Mouse (Mus musculus): ENCODE data around the gene Shkbp1. TPM values are rescaled to one million over a fixed set of nuclear protein-coding genes. Genes with fewer than 3 reads are reported as not detected.
A peak's percentile ranks its signal among the peaks of the same experiment; 100 is the strongest.

The Shkbp1 gene
- polyA plus RNA-seq, 1 experiment from 2014 or later, result 68.6 TPM

GRCm38 (mm10) chr7:27329981-27330380 lies 25.8 kb downstream of the Shkbp1 start:
- Histone ChIP-seq H3K9me3 (no peaks in the 10 kb centered on the region), H3K27me3 (replicated peaks) (peaks cover 99% of the 10 kb centered on the region), H3K4me2 (replicated peaks) (peak overlapping the region; percentile 63; the same call in 1 of the 2 replicates), H3K4me3 (no peak overlapping the region), H3K9ac (no peak overlapping the region), H3K4me1 (peaks cover 47% of the 10 kb centered on the region), H3K27ac (no peak overlapping the region), H3K36me3 (no peaks in the 10 kb centered on the region)
- 26% methylated on average over 17 of the region's 17 CpGs for WGBS
- ATAC-seq (ENCODE audit: low FRiP score, low read depth), result no peak

DNA sequence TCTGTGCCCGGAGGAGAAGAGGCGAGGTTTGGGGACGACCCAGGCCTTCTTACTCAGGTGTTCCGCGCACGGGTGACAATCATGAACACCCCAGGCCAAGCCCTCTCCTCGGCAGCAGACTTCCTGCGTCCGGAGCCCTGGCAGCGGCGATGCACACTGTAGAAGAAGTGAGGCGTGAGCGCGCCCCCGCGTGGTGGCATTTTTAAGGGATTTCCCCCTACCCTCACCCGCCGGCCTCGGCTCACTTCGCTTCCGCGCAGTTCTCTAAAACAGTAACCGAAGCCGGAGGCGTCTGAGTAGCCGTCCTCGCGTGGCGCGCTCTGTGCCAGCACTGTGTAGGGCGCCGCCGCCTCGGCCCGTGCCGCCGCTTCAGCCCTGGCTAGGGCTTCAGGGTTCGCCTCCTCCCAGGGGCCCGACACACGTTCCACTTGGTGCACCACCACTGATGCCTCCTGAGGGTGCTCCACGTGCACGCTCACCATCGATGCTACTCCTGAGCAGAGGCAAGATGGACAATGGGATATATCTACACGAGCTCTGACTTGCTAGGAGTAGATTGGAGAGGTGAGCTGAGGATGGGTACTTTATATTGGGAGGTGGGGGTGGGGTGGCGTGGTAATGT lies 26.4 kb downstream of the Shkbp1 start:
- H3K4me3 ChIP-seq, result 0 out of 2 replicates have a peak overlapping the region, but pooled peaks have one; percentile 21
- ATAC-seq (ENCODE audit: low FRiP score, low read depth), result peak; percentile 12; the same call in 1 of the 2 replicates
- no peak overlapping the region for H3K9ac ChIP-seq

GRCm38 (mm10) chr7:27328648-27329047 lies 27.2 kb downstream of the Shkbp1 start:
- H3K4me2 ChIP-seq (replicated peaks), result no peak overlapping the region
- no peak for ATAC-seq (ENCODE audit: low FRiP score, low read depth)
- H3K27ac ChIP-seq, result no peak overlapping the region
- H3K4me3 ChIP-seq, result no peak overlapping the region
- no peaks in the 10 kb centered on the region for H3K9me3 ChIP-seq
- no peaks in the 10 kb centered on the region for H3K36me3 ChIP-seq
- H3K9ac ChIP-seq, result no peak overlapping the region
- WGBS, result 38% methylated on average over 16 of the region's 16 CpGs
- peaks cover 35% of the 10 kb centered on the region for H3K4me1 ChIP-seq
- H3K27me3 ChIP-seq (replicated peaks), result peaks cover 99% of the 10 kb centered on the region

More for the DNA sequence above, 26.4 kb downstream of the Shkbp1 start:
- H3K4me2 ChIP-seq (replicated peaks), result peak overlapping the region; percentile 54
- WGBS, result 4% methylated on average over 45 of the region's 45 CpGs
- no peak overlapping the region for H3K27ac ChIP-seq
- peaks cover 99% of the 10 kb centered on the region for H3K27me3 ChIP-seq (replicated peaks)
- H3K4me1 ChIP-seq, result peaks cover 43% of the 10 kb centered on the region
- H3K9me3 ChIP-seq, result no peaks in the 10 kb centered on the region
- no peaks in the 10 kb centered on the region for H3K36me3 ChIP-seq

DNA sequence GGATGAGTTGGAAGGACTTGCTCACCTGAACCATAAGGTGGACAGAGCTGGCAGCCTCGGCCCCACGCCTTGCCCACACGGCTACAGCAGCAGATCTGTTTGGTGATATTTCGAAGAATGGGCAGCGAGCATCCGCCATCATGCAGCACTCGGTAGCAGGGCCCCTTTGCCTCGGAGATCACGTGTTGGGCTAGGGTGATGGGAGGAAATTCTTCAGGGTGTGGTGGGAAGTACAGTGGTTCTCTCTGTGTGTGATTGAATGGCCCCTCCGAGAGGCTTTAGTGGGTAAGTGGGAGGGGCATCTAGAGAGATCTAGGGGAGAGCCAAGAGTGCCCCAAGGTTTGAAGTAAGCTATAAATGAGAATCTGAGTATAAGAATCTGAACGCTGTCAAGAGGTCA lies 27.7 kb downstream of the Shkbp1 start:
- no peak overlapping the region for H3K27ac ChIP-seq
- H3K4me2 ChIP-seq (replicated peaks), result no peak overlapping the region
- ATAC-seq (ENCODE audit: low FRiP score, low read depth), result no peak
- H3K9me3 ChIP-seq, result no peaks in the 10 kb centered on the region
- H3K4me1 ChIP-seq, result peaks cover 31% of the 10 kb centered on the region
- WGBS, result 87% methylated on average over 11 of the region's 11 CpGs
- no peaks in the 10 kb centered on the region for H3K36me3 ChIP-seq
- H3K27me3 ChIP-seq (replicated peaks), result peaks cover 99% of the 10 kb centered on the region
- no peak overlapping the region for H3K4me3 ChIP-seq
- H3K9ac ChIP-seq, result no peak overlapping the region

DNA sequence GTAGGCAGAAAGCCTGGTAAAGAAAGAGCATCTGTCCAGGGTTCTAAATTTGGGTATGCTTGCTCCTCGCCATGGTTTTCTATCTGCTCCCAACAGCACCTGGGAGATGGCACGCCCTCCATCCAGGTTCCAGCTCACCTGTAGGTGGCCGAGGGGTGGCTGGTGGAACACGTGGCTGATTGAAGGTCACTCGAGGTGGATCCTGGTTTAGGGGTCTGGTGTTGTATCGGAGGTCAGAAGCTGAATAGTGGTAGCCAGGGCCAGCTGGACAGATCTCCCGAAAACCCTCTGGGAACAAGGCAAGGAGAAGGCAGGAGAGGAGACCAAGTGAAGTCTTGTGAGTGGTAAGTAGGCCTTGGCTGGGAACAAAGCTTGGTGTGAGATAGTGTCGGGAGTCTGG lies 28.3 kb downstream of the Shkbp1 start:
- H3K4me1 ChIP-seq, result peaks cover 24% of the 10 kb centered on the region
- no peak for ATAC-seq (ENCODE audit: low FRiP score, low read depth)
- peaks cover 99% of the 10 kb centered on the region for H3K27me3 ChIP-seq (replicated peaks)
- 90% methylated on average over 8 of the region's 8 CpGs for WGBS
- no peaks in the 10 kb centered on the region for H3K9me3 ChIP-seq
- H3K4me3 ChIP-seq, result no peak overlapping the region
- H3K4me2 ChIP-seq (replicated peaks), result no peak overlapping the region
- H3K27ac ChIP-seq, result no peak overlapping the region
- H3K36me3 ChIP-seq, result no peaks in the 10 kb centered on the region
- no peak overlapping the region for H3K9ac ChIP-seq

GRCm38 (mm10) chr7:27326101-27326880 lies 29.5 kb downstream of the Shkbp1 start:
- ATAC-seq (ENCODE audit: low FRiP score, low read depth), result no peak
- WGBS, result 33% methylated on average over 34 of the region's 34 CpGs
- Histone ChIP-seq H3K4me2 (replicated peaks) (peak overlapping the region; percentile 51), H3K9me3 (no peaks in the 10 kb centered on the region), H3K27ac (no peak overlapping the region), H3K4me1 (peaks cover 22% of the 10 kb centered on the region), H3K4me3 (0 out of 2 replicates have a peak overlapping the region, but pooled peaks have one; percentile 11), H3K9ac (no peak overlapping the region), H3K27me3 (replicated peaks) (peaks cover 95% of the 10 kb centered on the region), H3K36me3 (no peaks in the 10 kb centered on the region)

DNA sequence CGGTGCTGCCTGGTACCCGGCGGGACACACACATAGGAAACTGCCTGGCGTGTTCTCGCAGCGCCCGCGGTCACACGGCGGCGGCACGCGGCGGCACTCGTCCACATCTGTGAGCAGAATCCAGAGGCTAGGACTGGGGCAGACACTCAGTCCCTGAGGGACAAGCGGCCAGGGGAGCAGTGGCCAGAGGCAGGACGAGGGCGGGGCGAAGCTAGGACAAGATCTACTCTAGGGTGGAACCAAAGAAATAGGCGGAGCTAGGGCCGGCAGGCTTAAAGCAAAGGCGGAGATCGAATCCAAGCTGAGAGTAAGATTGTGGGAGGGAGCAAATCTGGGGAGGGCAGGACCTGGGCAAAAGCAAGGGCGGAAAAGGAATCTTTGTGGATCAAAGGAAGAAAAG lies 30.1 kb downstream of the Shkbp1 start:
- WGBS, result under 1% methylated on average over 24 of the region's 24 CpGs
- Histone ChIP-seq H3K36me3 (no peaks in the 10 kb centered on the region), H3K9ac (no peak overlapping the region), H3K27ac (no peak overlapping the region), H3K4me1 (peaks cover 18% of the 10 kb centered on the region), H3K27me3 (replicated peaks) (peaks cover 89% of the 10 kb centered on the region), H3K9me3 (no peaks in the 10 kb centered on the region), H3K4me2 (replicated peaks) (peak overlapping the region; percentile 51), H3K4me3 (0 out of 2 replicates have a peak overlapping the region, but pooled peaks have one; percentile 11)
- ATAC-seq (ENCODE audit: low FRiP score, low read depth), result peak; percentile 5; the same call in 1 of the 2 replicates

- no peak overlapping the region for H3K27ac ChIP-seq
- ATAC-seq (ENCODE audit: low FRiP score, low read depth), result no peak
- 45% methylated on average over 18 of the region's 20 CpGs for WGBS
- H3K4me3 ChIP-seq, result no peak overlapping the region
- no peaks in the 10 kb centered on the region for H3K9me3 ChIP-seq
- H3K4me2 ChIP-seq (replicated peaks), result peak overlapping the region; percentile 51
- H3K36me3 ChIP-seq, result no peaks in the 10 kb centered on the region
- peaks cover 18% of the 10 kb centered on the region for H3K4me1 ChIP-seq
- peaks cover 81% of the 10 kb centered on the region for H3K27me3 ChIP-seq (replicated peaks)
- no peak overlapping the region for H3K9ac ChIP-seq
Measured at GRCm38 (mm10) chr7:27324928-27325327, 30.9 kb downstream of the Shkbp1 start.

DNA sequence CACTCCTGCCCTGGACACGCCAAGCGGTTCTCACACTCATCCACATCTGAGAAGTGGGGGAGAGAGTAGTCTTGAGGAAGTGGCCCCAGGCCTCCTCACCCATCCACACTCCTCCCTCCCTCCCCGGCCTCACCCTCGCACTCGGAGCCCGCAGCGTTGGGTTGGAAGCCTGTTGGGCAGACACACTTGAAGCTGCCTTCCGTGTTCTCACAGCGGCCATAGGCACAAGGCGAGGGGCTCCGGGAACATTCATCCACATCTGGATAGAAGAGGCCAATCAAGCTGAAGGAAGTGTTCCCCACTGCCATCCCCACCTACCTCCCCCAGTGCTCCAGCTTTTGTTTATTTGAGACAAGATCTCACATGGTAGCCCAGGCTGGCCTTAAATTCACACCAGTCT lies 31.7 kb downstream of the Shkbp1 start:
- 96% methylated on average over 11 of the region's 11 CpGs for WGBS
- no peak for ATAC-seq (ENCODE audit: low FRiP score, low read depth)
- Histone ChIP-seq H3K36me3 (no peaks in the 10 kb centered on the region), H3K4me2 (replicated peaks) (no peak overlapping the region), H3K4me1 (peaks cover 11% of the 10 kb centered on the region), H3K27ac (no peak overlapping the region), H3K9ac (no peak overlapping the region), H3K9me3 (no peaks in the 10 kb centered on the region), H3K4me3 (no peak overlapping the region), H3K27me3 (replicated peaks) (peaks cover 74% of the 10 kb centered on the region)

DNA sequence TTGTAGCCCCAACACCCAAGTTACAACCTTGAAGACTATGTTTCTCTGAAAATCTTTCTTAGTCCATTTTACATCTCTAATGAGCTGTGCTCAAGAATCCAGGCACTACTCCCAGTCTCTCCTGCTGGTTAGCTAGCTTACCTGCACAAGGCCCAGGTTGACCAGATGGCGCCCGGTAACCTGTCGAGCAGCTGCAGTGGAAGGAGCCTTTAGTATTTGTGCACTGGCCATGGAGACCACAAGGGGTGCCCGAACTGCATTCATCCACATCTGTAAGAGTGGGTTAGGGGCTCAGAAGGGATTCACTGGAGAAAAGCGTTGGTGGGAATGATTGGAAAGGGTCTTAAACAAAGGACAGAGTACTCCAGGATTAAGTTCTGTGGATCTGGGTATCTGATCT lies 32.8 kb downstream of the Shkbp1 start:
- Histone ChIP-seq H3K4me3 (no peak overlapping the region), H3K9ac (no peak overlapping the region), H3K36me3 (no peaks in the 10 kb centered on the region), H3K9me3 (no peaks in the 10 kb centered on the region), H3K4me2 (replicated peaks) (no peak overlapping the region), H3K27ac (no peak overlapping the region), H3K27me3 (replicated peaks) (peaks cover 62% of the 10 kb centered on the region), H3K4me1 (peaks cover 10% of the 10 kb centered on the region)
- no peak for ATAC-seq (ENCODE audit: low FRiP score, low read depth)
- WGBS, result 91% methylated on average over 5 of the region's 5 CpGs

DNA sequence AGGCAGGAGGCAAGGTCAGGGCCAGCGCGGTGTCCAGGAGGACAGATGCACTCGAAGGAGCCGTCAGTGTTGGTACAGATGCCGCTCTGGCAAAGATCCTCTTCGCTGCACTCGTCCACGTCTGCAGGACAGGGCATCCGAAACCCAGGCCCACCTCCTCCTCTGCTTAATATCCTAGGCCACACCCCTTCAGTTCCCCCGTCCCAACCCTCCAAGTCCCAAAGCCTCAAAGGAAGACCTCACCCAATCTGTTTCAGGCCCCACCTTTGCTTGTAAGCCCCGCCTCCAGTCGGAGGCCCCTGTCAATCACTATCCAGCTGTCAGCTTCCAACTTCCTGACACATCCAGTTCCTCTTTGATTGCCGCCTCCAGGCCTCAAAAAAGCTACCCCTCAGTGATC lies 33.5 kb downstream of the Shkbp1 start:
- H3K4me3 ChIP-seq, result no peak overlapping the region
- no peak overlapping the region for H3K27ac ChIP-seq
- H3K4me1 ChIP-seq, result peaks cover 10% of the 10 kb centered on the region
- H3K27me3 ChIP-seq (replicated peaks), result peaks cover 55% of the 10 kb centered on the region
- H3K36me3 ChIP-seq, result no peaks in the 10 kb centered on the region
- H3K9ac ChIP-seq, result no peak overlapping the region
- no peaks in the 10 kb centered on the region for H3K9me3 ChIP-seq
- no peak overlapping the region for H3K4me2 ChIP-seq (replicated peaks)
- no peak for ATAC-seq (ENCODE audit: low FRiP score, low read depth)
- WGBS, result 18% methylated on average over 13 of the region's 13 CpGs

GRCm38 (mm10) chr7:27319411-27319810 lies 36.4 kb downstream of the Shkbp1 start:
- no peak overlapping the region for H3K4me2 ChIP-seq (replicated peaks)
- 0 out of 2 replicates have a peak, but pooled peaks cover 2% of the 10 kb centered on the region for H3K4me1 ChIP-seq
- H3K4me3 ChIP-seq, result no peak overlapping the region
- no peak for ATAC-seq (ENCODE audit: low FRiP score, low read depth)
- H3K36me3 ChIP-seq, result no peaks in the 10 kb centered on the region
- H3K27me3 ChIP-seq (replicated peaks), result peaks cover 27% of the 10 kb centered on the region
- WGBS, result 94% methylated on average over 22 of the region's 22 CpGs
- no peak overlapping the region for H3K9ac ChIP-seq
- H3K9me3 ChIP-seq, result peaks cover 1% of the 10 kb centered on the region; the same call in 1 of the 2 replicates
- H3K27ac ChIP-seq, result no peak overlapping the region
